Comparison of ENCODE assay signal across 20 mouse cellular contexts in the genomic region with DNA sequence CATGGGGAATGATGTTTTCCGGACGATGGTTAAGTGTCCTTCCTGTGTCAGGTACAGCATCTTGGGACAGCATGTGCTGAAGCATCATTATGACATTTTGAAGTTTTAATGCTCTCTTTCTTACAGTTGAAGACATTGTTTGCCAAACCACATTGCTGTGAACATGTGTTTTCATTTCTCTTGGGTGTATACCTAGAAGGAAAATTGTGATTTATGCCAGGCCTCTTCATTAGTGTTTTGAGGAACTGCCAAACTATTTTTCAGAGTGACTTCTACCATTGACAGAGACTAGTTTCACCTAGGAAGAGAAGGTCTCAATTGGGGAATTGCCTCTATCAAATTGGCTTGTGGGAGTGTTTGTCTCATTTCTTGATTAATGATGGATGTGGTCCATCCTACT. TPM values are rescaled to one million over a fixed set of nuclear protein-coding genes. Genes with fewer than 3 reads are reported as not detected.
DNase-seq lines count a peak whose midpoint lies in the region; ATAC-seq and TF ChIP-seq lines count a peak whose summit lies in the region.
"Had no signal": no experiment of that assay in that cellular context is flagged by ENCODE, and none has a peak within 500 bp of the region (broad histone marks: within the 10 kb centered on the region; RNA-seq: fewer than 3 reads in every experiment).

No protein-coding gene starts in this region.

- H3K4me2 ChIP-seq in forebrain, embryonic 15.5 days (replicated peaks) = no peak overlapping the region
- no peak overlapping the region for H3K4me2 ChIP-seq in forebrain, embryonic 12.5 days
- H3K4me2 ChIP-seq in limb, embryonic 14.5 days (replicated peaks; ENCODE audit: low read depth, low read length, severe bottlenecking) = no peak overlapping the region
- H3K4me2 ChIP-seq in embryonic facial prominence, embryonic 13.5 days = no peak overlapping the region
- H3K4me2 ChIP-seq: forebrain, embryonic 13.5 days; heart, embryonic 11.5 days had no signal

- H3K4me3 ChIP-seq in forebrain, embryonic 15.5 days = no peak overlapping the region
- no peak overlapping the region for H3K4me3 ChIP-seq in forebrain, embryonic 12.5 days (replicated peaks)
- H3K4me3 ChIP-seq in limb, embryonic 14.5 days (replicated peaks; ENCODE audit: low read length) = no peak overlapping the region
- H3K4me3 ChIP-seq in limb, embryonic 10.5 days = no peak overlapping the region
- no peak overlapping the region for H3K4me3 ChIP-seq in embryonic facial prominence, embryonic 13.5 days
- H3K4me3 ChIP-seq: forebrain, embryonic 13.5 days; heart, adult 2 months; hindbrain, embryonic 10.5 days had no signal

- DNase-seq in limb, embryonic 14.5 days (ENCODE audit: low spot score) = peak; percentile 28
- DNase-seq in limb, embryonic 10.5 days (ENCODE audit: low spot score) = no peak
- no peak for DNase-seq in kidney, postnatal 10 days
- no peak for DNase-seq in right cerebral cortex, adult 2 months (ENCODE audit: low spot score in 2 of 2)
- DNase-seq: adrenal gland, postnatal 10 days; cerebellum, adult 11 months; cerebellum, adult 8-10 months; cerebellum, postnatal 14 days; embryo, embryonic 11 days; gastrocnemius, postnatal 14 days; heart, adult 2 months had no signal

- no peaks in the 10 kb centered on the region for H3K9me3 ChIP-seq in forebrain, embryonic 15.5 days
- no peaks in the 10 kb centered on the region for H3K9me3 ChIP-seq in forebrain, embryonic 12.5 days
- no peaks in the 10 kb centered on the region for H3K9me3 ChIP-seq in limb, embryonic 14.5 days (ENCODE audit: control insufficient read depth, low read length)
- H3K9me3 ChIP-seq in limb, embryonic 10.5 days (replicated peaks) = no peaks in the 10 kb centered on the region
- H3K9me3 ChIP-seq in embryonic facial prominence, embryonic 13.5 days = no peaks in the 10 kb centered on the region; the same call in 1 of the 2 replicates
- H3K9me3 ChIP-seq: forebrain, embryonic 13.5 days had no signal

- no peak overlapping the region for H3K9ac ChIP-seq in forebrain, embryonic 15.5 days (replicated peaks)
- no peak overlapping the region for H3K9ac ChIP-seq in forebrain, embryonic 12.5 days
- no peak overlapping the region for H3K9ac ChIP-seq in limb, embryonic 14.5 days (ENCODE audit: low read depth, low read length, severe bottlenecking)
- H3K9ac ChIP-seq in embryonic facial prominence, embryonic 13.5 days = no peak overlapping the region
- H3K9ac ChIP-seq: forebrain, embryonic 13.5 days had no signal

- H3K4me1 ChIP-seq in forebrain, embryonic 15.5 days = peaks cover 12% of the 10 kb centered on the region
- H3K4me1 ChIP-seq in forebrain, embryonic 12.5 days = peaks cover 3% of the 10 kb centered on the region; the same call in 1 of the 2 replicates
- H3K4me1 ChIP-seq in limb, embryonic 14.5 days (ENCODE audit: control insufficient read depth, insufficient read depth, low read length) = peaks cover 11% of the 10 kb centered on the region
- no peaks in the 10 kb centered on the region for H3K4me1 ChIP-seq in limb, embryonic 10.5 days
- peaks cover 28% of the 10 kb centered on the region for H3K4me1 ChIP-seq in embryonic facial prominence, embryonic 13.5 days
- H3K4me1 ChIP-seq: hindbrain, embryonic 10.5 days had no signal

- WGBS in forebrain, embryonic 15.5 days = 80% methylated on average over 2 of the region's 2 CpGs
- 96% methylated on average over 2 of the region's 2 CpGs for WGBS in forebrain, embryonic 12.5 days
- 81% methylated on average over 2 of the region's 2 CpGs for WGBS in limb, embryonic 14.5 days
- 95% methylated on average over 2 of the region's 2 CpGs for WGBS in limb, embryonic 10.5 days
- 49% methylated on average over 2 of the region's 2 CpGs for WGBS in embryonic facial prominence, embryonic 13.5 days

- no peak for TF ChIP-seq POLR2A in limb, embryonic 14.5 days (IDR thresholded peaks at IDR 0.05; ENCODE audit: borderline replicate concordance, extremely low read depth, insufficient read depth, insufficient read length)

- no peaks in the 10 kb centered on the region for H3K36me3 ChIP-seq in forebrain, embryonic 15.5 days
- H3K36me3 ChIP-seq in forebrain, embryonic 12.5 days (replicated peaks) = peaks cover 4% of the 10 kb centered on the region; the same call in 1 of the 2 replicates
- 0 out of 2 replicates have a peak, but pooled peaks cover 3% of the 10 kb centered on the region for H3K36me3 ChIP-seq in limb, embryonic 14.5 days (ENCODE audit: control insufficient read depth, insufficient read depth, low read length)
- H3K36me3 ChIP-seq in limb, embryonic 10.5 days = peaks cover 7% of the 10 kb centered on the region
- H3K36me3 ChIP-seq in embryonic facial prominence, embryonic 13.5 days = no peaks in the 10 kb centered on the region; the same call in 1 of the 2 replicates

- H3K27me3 ChIP-seq in forebrain, embryonic 15.5 days = no peaks in the 10 kb centered on the region
- no peaks in the 10 kb centered on the region for H3K27me3 ChIP-seq in forebrain, embryonic 12.5 days
- no peaks in the 10 kb centered on the region for H3K27me3 ChIP-seq in limb, embryonic 14.5 days (ENCODE audit: control insufficient read depth, insufficient read depth, low read length)
- H3K27me3 ChIP-seq in limb, embryonic 10.5 days (ENCODE audit: low read depth, poor library complexity, severe bottlenecking) = no peaks in the 10 kb centered on the region
- H3K27me3 ChIP-seq in embryonic facial prominence, embryonic 13.5 days = no peaks in the 10 kb centered on the region
- H3K27me3 ChIP-seq: forebrain, embryonic 13.5 days had no signal

- ATAC-seq in forebrain, embryonic 15.5 days (replicated peaks) = no peak
- no peak for ATAC-seq in forebrain, embryonic 12.5 days (ENCODE audit: low FRiP score)
- ATAC-seq in limb, embryonic 14.5 days (ENCODE audit: low FRiP score, low read depth) = no peak
- ATAC-seq in embryonic facial prominence, embryonic 13.5 days (ENCODE audit: insufficient number of reproducible peaks, insufficient read depth, low FRiP score, low TSS enrichment, low read depth) = no peak
- ATAC-seq: forebrain, embryonic 13.5 days; hindbrain, embryonic 16.5 days; inflammation-experienced regulatory T-cells, adult 6 months; intestine, postnatal 0 days had no signal

- peak overlapping the region; percentile 67 for H3K27ac ChIP-seq in forebrain, embryonic 15.5 days (replicated peaks)
- no peak overlapping the region for H3K27ac ChIP-seq in forebrain, embryonic 12.5 days
- no peak overlapping the region for H3K27ac ChIP-seq in limb, embryonic 14.5 days (replicated peaks; ENCODE audit: low read depth, low read length)
- no peak overlapping the region for H3K27ac ChIP-seq in limb, embryonic 10.5 days
- peak overlapping the region; percentile 69; the same call in 1 of the 2 replicates for H3K27ac ChIP-seq in embryonic facial prominence, embryonic 13.5 days
- H3K27ac ChIP-seq: heart, adult 2 months; hindbrain, embryonic 10.5 days had no signal

RNA-seq across cellular contexts. Expression of a gene that starts 44.6 kb away (rescaled TPM):
- polyA plus RNA-seq in forebrain, embryonic 15.5 days (2015; fragmentation: Nextera tagmentation; extraction: Ambion mirVana) = 26.6 and 32.0 TPM in 2 replicates
- polyA plus RNA-seq in forebrain, embryonic 12.5 days (2016; fragmentation: Nextera tagmentation; extraction: Ambion mirVana) = 41.5 and 44.4 TPM in 2 replicates
- 43.3 and 51.3 TPM in 2 replicates for polyA plus RNA-seq in limb, embryonic 14.5 days (2012; rRNA removed)
- polyA plus RNA-seq in limb, embryonic 14.5 days (2014; fragmentation: Nextera tagmentation; extraction: Ambion mirVana) = 28.5 and 32.3 TPM in 2 replicates
- 34.0 and 40.3 TPM in 2 replicates for polyA plus RNA-seq in limb, embryonic 10.5 days (2016; fragmentation: Nextera tagmentation; extraction: Ambion mirVana)
- 23.3 and 26.3 TPM in 2 replicates for polyA plus RNA-seq in embryonic facial prominence, embryonic 13.5 days (2015; fragmentation: Nextera tagmentation; extraction: Ambion mirVana)

Comparison
In these comparisons a context has a peak if more than half of its experiments do, and no peak if none do; other contexts are left out.
1. H3K27ac ChIP-seq: peak in forebrain, embryonic 15.5 days (single experiment) and embryonic facial prominence, embryonic 13.5 days (single experiment); none in forebrain, embryonic 12.5 days (single experiment), limb, embryonic 14.5 days (single experiment) and limb, embryonic 10.5 days (single experiment).